Comparison of ENCODE assay signal across 17 mouse cellular contexts in genomic region chr9:98289665-98290064, GRCm38 (mm10).
"Had no signal": no experiment of that assay in that cellular context is flagged by ENCODE, and none has a peak within 500 bp of the region (broad histone marks: within the 10 kb centered on the region; RNA-seq: fewer than 3 reads in every experiment).

No protein-coding gene starts in this region.

- DNase-seq: left cerebral cortex, postnatal 4 days; liver; liver, embryonic 13.5 days; liver, postnatal 0 days; lung, adult 18-20 months; lung, adult 2 months; lung, embryonic 14.5 days; lung, postnatal 10 days; lung, postnatal 14 days; lung, postnatal 36 days; lung, postnatal 4 days; midbrain, embryonic 14.5 days had no signal

- ATAC-seq: liver, embryonic 12.5 days; liver, postnatal 0 days; lung, postnatal 0 days; midbrain, embryonic 13.5 days; midbrain, embryonic 15.5 days; midbrain, embryonic 16.5 days had no signal
